Mouse (Mus musculus): ENCODE measurements around the gene Itga10.
"Not testable (repeated sequence)": the region's sequence is repeated elsewhere in the genome, so short reads cannot be mapped to it uniquely, and the experiment has no call there.

Gene Itga10

DNA sequence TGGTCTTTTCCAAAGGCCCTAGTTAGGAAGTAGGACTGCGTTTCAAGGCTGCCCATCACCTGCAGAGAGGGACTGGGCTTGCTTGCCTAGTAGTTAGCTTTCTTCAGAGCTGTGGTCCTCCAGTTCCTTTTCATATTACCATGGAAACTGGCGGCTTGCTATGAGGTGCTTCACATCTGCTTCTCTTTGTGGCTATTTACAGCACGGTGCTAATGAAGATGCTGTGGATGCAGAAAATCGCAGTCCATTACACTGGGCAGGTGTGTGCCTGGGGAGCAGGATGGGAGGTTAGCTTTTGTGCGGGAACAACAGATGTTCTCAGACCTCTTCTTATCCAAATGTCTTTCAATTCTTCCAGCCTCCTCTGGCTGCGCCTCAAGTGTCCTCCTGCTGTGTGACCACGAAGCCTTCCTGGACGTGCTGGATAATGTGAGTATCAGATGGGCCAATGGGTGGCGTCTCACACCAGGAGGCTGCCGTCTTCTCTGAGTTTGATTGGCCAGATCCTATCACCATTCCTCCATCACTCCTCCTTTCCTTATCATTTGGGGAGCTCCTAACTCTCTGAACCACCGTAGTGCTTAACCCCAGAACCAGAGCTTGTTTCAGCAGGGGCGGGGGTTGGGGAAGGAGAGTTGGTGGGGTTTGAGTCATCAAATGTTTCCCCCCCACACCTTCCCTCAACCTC lies 35.0 kb downstream of the Itga10 start:
- no peak for DNase-seq

DNA sequence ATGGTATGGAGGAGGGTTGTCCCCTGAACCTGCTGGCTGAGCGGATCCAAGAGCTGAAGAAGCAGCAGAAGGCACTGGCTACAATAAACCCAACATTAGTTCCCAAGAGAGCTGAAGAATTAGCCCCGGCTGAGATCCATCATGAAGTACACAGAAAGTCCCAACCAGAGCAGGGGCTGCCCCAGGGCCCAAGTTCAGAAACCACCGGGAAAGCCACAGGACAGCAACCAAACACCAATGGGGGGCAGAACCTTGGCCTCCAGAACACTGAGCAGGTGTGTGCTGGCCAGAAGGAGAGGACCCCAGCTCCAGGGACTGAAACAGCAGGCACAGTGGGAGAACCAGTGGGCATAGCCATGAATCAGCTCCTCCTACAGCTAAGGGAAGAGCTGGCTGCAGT lies 38.1 kb downstream of the Itga10 start:
- DNase-seq, result no peak

DNA sequence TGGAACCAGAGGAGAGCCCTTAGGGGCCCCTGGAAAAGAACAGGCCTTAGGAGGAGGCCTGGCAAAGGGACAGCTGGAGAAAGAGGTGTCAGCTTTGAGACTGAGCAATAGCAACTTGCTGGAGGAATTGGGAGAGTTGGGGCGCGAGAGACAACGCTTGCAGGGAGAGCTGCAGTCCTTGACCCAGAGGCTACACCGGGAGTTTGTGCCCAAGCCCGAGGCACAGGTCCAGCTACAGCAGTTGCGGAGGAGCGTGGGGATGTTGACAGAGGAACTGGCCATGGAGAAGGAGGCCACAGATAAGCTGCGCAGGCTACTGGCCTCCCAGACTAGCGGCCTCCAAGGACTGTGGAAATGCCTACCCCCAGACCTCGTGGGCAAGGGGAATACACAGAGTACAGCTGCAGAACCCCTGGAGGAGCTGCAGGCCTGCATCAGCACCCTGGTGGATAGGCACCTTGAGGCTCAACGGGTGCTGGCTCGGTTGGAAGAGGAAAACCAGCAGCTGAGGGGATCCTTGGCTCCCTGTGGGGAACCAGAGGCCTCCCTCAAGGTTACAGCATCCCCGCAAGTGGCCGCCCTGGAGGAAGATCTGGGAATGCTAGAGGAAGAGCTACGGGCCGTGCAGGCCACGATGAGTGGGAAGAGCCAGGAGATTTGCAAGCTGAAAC lies 38.9 kb downstream of the Itga10 start:
- DNase-seq, result no peak

DNA sequence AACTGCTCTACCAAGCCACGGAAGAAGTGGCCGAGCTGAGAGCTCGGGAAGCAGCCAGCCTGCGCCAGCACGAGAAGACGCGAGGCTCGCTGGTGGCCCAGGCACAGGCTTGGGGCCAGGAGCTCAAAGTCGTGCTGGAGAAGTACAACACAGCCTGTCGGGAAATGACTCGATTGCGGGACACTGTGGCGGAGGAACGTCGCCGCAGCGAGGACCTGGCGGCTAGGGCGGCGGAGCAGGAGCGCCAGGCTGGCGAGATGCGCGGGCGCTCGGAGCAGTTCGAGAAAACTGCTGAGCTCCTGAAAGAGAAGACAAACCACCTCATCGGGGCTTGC lies 39.4 kb downstream of the Itga10 start:
- no peak for DNase-seq

DNA sequence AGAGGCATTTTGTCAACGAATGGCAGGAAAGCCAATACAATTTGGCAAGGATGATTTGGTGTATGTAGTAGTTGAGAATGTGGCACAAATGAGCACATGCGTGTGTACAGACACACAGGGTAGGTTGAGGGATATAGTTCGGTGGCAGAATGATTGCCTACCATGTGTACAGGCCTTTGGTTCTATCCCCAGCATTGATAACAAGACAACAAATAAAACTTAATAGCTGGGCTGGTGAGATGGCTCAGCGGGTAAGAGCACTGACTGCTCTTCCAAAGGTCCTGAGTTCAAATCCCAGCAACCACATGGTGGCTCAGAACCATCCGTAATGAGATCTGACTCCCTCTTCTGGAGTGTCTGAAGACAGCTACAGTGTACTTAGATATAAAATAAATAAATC lies 40.7 kb downstream of the Itga10 start:
- not testable (repeated sequence) for DNase-seq

DNA sequence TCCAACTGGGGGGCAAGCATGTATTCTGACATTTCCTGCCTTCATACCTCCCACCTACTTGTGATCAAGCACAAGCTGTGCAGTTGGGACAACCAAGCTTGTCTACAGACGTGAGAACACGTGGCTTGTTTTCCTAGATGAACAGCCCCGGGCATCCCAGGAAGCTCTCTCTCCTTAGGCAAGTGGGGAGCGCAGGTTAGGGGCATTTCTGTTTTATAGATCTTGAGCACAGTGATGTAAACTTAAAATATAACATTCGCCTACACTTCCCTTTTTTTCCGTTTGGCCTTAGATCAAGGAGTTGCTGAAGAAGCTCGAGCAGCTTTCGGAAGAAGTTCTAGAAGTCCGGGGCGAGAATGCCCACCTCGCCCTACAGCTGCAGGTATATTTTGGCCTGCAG lies 43.5 kb downstream of the Itga10 start:
- DNase-seq, result no peak

DNA sequence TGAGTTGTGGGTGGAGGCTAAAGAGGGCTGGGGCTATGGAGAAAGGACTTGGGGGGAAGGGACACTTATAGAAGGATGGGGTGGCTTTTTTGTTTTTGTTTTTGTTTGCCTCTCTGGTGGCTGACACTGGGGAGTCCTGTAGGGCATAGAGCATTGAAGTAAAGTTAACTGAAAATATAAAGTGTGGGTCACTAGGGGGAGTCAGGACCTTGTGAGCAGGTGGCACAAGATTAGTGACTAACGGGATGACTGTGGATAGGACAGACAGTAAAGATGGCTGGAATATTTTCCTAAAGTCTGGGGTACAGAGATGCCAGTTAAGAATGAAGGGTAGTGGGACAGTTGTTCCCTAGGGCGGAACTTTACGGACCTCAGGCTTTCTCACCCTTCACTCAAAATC lies 44.9 kb downstream of the Itga10 start:
- no peak for DNase-seq

DNA sequence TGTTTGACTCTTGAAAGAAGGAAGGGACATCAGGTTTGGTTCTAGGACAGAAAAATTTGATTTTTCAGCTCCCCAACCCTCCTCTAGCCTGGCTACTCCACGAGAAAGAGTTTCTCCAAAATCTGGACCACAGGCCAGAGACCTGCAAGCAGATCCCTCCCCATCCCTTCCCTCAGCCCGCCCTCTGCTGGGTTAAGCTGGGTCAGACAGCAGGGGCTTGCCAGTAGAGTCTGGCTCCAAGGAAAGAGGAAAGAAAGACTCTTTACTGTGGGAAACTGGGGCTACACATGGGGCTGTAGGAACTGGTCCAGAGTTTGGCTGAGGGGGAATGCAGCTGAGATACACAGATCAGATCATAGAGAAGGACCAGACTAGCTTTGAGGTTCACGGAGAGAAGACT lies 47.1 kb downstream of the Itga10 start:
- no peak for DNase-seq

DNA sequence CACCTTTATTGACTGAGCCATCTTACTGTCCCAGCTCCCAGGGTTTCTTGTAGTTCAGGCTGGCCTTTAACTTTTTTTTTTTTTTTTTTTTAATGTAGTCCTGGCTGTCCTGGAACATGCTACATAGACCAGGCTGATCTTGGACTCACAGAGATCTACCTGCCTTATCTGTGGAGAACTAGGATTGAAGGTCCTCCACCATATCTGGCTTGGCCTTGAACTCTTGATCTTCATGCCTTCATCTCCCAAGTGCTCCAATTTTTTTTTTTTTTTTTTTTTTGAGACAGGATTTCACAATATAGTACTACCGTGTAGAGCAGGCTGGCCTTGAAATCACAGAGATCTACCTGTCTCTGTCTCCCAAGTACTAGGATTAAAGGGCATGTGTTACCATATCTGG lies 48.2 kb downstream of the Itga10 start:
- no peak for DNase-seq

DNA sequence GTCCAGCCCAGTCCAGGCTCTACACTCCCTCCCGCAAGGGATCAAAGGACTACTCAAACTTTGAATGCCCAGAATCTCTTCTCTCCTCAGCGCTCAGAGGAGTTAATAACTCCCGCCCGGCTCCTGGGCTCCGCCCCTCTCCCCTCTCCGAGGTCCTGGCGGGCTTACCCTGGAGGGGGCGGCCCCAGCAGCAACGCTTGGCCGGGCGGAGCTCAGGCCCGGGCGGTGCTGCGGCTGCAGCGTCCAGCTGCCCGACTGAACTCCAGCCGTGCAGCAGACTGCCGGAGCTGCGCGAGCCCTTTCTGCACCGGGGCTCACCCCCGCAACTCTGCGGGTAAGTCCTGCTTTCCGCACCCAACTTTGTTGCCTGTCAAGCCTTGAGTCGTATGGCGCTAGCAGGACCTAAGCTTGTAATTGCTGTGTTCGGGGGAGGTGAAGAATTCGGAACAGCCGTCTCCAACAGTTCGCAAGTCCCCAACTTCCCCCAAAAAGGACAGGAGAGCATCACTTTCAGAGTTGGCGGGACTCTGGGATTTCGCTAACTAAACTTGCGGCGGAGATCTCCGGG lies 50.9 kb downstream of the Itga10 start, which contains the start of gene Pias3:
Gene Pias3 (plus strand): TSS at position 187 of the 568 bp plus-strand sequence.
- DNase-seq, result peak; percentile 69 to 72

DNA sequence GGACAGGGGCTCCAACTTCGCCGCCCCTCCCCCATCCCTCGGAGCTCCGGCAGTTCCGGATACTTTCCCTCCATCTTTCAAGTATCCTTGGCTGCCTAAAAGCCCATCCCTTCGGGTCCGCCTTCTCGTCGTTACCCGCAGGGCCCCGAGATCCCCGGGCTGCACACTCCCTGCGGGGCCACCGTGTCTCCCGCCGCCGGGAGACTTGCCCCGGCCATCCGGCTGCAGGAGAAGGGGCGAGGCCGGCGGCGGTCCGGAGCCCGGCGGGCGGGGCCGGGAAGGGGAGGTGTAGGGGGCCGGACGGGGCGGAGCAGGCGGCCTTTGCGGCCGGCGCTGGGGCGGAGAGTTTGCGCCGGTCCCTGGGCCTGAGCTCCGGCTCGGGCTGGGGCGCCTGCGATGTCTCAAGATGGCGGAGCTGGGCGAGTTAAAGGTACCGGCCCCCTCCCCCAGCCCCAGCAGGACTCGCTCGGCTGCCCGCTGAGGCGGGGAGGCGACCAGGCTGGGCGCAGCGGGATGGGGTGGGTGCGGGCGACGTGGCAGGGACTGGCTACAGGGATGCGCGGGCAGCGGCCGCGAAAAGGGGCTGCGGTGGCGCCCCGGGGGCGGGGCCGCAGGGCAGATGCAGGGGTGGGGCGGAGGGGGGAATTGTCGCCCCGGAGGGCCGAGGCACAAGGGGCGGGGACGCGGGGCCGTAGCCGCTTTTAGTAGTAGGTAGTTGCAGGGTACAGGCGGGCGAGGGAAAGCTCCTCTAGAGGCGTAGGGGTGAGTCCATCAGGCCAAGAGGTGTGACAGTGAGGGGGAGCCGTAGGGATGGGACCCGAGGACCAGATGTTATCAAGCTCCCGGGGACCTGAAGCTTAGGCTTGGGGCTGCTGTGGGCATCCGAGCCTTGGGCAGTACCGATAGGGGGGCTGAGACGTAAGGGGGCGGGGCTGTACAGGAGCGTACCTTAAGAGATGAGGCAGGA lies 51.7 kb downstream of the Itga10 start:
- peak; percentile 88 to 90 for DNase-seq

DNA sequence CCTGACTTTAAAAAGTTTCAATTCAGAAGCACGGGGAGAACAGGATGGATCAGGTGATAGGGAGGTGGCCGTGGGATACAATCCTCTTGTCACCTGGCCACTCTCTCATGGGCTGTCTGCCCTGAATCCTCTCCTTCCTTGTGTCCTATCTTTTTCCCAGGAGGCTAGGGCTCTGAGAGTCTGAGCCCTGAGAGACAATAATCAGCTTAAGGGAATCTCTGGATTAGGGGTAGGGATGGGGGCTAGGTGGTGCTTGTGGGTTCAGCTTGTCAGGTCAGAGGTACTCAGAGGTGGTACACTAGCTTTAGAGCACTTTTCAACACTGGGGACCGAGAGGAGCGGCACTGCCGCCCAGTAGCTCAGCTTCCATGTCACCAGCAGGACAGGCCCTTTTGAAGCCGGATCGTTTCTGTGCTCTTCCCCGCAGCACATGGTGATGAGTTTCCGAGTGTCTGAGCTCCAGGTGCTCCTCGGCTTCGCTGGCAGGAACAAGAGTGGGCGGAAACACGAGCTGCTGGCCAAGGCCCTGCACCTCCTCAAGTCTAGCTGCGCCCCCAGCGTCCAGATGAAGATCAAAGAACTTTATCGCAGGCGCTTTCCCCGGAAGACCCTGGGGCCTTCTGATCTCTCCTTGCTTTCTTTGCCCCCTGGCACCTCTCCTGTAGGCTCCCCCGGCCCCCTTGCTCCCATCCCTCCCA lies 53.8 kb downstream of the Itga10 start:
- DNase-seq, result no peak

DNA sequence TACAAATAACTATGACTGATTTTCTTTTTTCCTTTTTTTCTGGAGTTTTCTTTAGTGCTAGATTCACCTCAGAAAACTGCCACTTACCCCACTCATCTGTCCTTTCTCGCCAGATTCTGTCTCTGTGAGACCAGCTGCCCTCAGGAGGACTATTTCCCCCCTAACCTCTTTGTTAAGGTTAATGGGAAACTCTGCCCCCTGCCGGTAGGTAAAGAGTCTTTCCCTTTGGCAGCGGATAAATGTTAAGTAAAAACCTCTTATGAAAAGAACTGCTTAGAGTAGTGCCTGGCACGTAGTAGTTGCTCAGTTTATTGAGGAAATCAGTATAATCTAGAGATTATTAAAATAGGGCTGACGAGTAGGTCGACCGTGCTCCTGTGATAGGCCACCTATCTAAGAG lies 55.0 kb downstream of the Itga10 start:
- peak; percentile 50 to 57 for DNase-seq

DNA sequence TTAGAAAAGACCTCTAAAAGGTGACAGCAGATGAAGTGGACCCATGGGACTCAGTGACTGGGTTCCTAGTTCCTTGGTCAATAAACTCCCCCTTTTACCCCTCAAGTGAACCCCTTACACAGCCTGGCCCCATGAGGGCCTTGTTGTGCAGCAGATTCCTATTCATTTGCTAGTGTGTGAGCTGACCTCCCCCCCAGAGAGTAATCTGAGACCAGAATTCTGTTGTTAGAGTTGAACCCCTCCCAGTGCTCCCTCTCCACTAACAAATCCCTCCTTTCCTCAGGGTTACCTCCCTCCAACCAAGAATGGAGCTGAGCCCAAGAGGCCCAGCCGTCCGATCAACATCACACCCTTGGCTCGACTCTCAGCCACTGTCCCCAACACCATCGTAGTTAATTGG lies 55.6 kb downstream of the Itga10 start:
- DNase-seq, result no peak

DNA sequence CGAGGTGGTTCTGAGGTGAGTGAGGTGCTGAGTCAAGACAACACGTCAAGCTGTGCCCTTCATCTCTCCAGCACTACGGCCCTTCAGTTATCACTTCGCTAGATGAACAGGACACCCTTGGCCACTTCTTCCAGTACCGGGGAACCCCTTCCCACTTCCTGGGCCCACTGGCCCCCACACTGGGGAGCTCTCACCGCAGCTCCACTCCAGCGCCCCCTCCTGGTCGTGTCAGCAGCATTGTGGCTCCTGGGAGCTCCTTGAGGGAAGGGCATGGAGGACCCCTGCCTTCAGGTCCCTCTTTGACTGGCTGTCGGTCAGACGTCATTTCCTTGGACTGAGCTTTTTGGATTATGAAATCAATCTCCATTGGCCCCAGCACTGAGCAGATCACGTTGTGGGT lies 59.4 kb downstream of the Itga10 start:
- DNase-seq, result peak; percentile 56 to 57

DNA sequence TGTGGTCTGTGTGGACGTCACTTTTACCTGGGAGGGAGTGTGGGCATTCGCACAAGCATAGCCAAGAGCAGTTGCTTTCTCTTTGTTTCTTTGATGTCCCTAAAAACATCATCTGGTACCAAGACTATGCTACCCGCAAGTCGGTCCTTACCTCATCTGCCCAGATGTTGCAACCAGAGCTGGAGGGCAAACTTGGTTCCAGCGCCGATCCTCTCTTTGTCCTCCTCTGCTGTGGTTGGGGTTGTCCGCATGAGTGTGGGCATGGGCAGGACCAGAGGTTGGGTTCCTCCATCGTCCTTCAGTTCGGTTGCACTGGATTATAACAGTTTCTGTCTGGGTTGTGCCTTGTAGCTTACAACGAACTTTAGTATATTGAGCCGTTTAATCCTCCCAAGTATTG lies 60.8 kb downstream of the Itga10 start:
- no peak for DNase-seq

DNA sequence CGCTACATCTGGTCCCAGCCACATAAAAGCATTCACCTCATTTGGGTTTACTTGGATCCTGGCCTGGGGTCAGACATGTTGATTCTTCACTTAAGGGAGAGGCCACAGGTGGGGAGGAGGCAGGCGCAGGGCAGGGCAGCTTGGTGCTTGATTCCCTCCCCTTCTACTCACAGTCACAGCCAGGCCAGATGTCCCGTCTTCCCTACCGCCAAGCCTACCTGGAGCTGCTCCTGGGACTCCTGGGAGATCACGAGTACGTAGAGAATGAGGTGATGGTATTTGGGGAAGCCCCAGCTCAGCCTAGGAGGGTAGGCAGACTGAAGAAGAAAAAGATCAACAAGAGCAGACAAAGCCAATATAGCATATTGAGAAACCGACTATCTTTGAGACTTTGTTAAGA lies 61.6 kb downstream of the Itga10 start:
- DNase-seq, result no peak

DNA sequence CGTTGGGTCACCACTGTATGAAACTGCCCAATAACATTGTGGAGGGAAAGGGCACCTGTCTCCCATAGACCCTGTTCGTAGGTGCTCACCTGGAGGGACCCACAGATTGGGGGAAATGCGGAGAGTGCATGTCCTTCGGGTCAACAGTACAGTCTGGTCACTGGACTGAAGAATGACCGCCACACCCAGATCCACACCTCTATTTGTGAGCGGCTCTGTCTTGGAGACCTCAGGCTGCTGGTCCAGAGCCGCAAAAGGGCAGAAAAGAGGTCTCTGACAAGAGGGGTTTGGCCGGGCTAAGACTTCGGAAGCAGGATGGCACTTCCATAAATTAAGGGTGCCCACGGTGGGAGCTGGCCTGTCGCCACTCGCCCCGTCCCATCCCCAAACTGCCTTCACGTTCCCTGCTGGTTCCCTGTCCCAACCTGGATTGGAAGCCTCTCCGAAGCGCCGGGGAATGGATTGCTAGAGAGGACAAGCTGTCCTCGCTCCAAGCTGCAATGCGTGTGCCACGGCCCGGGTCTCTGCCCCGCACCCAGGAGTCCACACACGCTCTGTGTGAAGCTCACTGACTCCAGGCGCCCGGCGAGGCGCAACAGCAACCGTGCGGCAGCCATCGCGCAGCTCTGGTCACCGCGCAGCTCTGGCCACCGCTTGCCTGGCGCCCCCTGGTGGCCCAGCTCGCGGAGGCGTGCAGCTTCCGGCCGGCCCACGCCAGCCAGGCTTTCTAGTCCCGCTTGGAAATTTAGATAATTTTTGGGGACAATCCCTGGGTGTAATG lies 62.7 kb downstream of the Itga10 start, which contains the start of gene Nudt17:
Gene Nudt17 (minus strand): TSS at position 660 of the 781 bp plus-strand sequence.
- peak; percentile 80 to 86 for DNase-seq

DNA sequence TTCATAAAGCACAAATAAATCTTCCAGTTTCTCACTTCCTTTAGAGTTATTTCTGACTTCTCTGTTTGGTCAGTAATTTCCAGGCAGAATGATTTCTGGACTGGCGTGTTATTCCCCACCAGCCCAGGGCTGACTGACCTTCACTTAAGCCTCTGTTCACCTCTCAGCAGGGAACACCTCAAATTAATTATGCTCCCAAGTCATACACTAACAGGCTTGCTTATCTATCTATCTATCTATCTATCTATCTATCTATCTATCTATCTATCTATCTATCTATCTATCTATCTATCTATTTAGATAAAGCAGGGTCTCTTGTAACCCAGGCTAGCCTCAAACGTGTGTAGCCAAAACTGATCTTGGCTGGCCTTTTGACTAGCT lies 63.3 kb downstream of the Itga10 start:
- no peak for DNase-seq

All from B cell, adult 2 months (primary cell).